Comparison of ENCODE assay signal across 15 mouse cellular contexts in genomic region chr13:120232447-120233049, GRCm38 (mm10). TPM values are rescaled to one million over a fixed set of nuclear protein-coding genes. Genes with fewer than 3 reads are reported as not detected.
"Had no signal": no experiment of that assay in that cellular context is flagged by ENCODE, and none has a peak within 500 bp of the region (broad histone marks: within the 10 kb centered on the region; RNA-seq: fewer than 3 reads in every experiment).

No protein-coding gene starts in this region.

RNA-seq across cellular contexts. Expression of gene Gm21731, which starts 6.4 kb away (rescaled TPM):
- total RNA-seq: layer of hippocampus, adult 18-20 months; layer of hippocampus, postnatal 36 days; left cerebral cortex, adult 8-10 months; left cerebral cortex, postnatal 25 days had no signal
- polyA plus RNA-seq: kidney, postnatal 0 days; limb, embryonic 11.5 days; limb, embryonic 15.5 days; liver, embryonic 12.5 days; liver, embryonic 16.5 days; lung, embryonic 15.5 days; macrophage; midbrain, embryonic 10.5 days; midbrain, embryonic 15.5 days; neural tube, embryonic 14.5 days; small intestine, adult 2 months had no signal

RNA-seq across cellular contexts. Expression of gene Gm21762, which starts 16.8 kb away (rescaled TPM):
- total RNA-seq: layer of hippocampus, adult 18-20 months; layer of hippocampus, postnatal 36 days; left cerebral cortex, adult 8-10 months; left cerebral cortex, postnatal 25 days had no signal
- polyA plus RNA-seq: kidney, postnatal 0 days; limb, embryonic 11.5 days; limb, embryonic 15.5 days; liver, embryonic 12.5 days; liver, embryonic 16.5 days; lung, embryonic 15.5 days; midbrain, embryonic 10.5 days; midbrain, embryonic 15.5 days; neural tube, embryonic 14.5 days had no signal

RNA-seq across cellular contexts. Expression of gene AF067061, which starts 30.4 kb away (rescaled TPM):
- total RNA-seq: layer of hippocampus, adult 18-20 months; layer of hippocampus, postnatal 36 days; left cerebral cortex, adult 8-10 months; left cerebral cortex, postnatal 25 days had no signal
- polyA plus RNA-seq: kidney, postnatal 0 days; limb, embryonic 11.5 days; limb, embryonic 15.5 days; liver, embryonic 12.5 days; liver, embryonic 16.5 days; lung, embryonic 15.5 days; macrophage; midbrain, embryonic 10.5 days; midbrain, embryonic 15.5 days; neural tube, embryonic 14.5 days; small intestine, adult 2 months had no signal
